Mouse (Mus musculus): ENCODE measurements at regions not wholly inside any gene's neighbourhood (a gene's known extent, or its start where the extent isn't known, plus 50 kb on each side); places are given as distances from the start of the nearest gene placed in this dataset.

- no peak for TF ChIP-seq GATA1 (IDR thresholded peaks at IDR 0.05; ENCODE audit: low read length)
These were observed 208.7 kb upstream of the Fggy start for GRCm38 (mm10) chr4:95348405-95349123.

DNA sequence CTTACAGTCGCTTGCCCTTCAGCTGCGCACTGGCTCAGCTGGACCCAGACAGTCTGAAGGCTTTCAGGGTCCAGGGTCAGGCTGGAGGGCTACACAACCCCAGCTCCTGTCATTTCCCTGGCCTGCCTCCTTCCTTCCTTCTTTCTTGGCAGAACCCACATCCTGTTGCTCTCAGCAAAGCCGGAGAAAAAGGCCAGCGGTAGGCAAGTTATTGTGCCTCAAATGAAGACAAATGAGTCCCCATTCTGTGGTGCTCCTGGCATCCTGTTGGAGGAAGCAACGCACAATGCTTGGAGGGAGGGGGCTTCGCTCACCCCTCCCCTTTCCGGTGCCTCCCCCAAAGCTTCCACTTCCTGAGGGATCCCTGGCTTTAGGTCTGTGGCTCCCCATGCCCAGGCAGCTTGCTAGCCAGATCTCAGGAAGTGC is 203.4 kb upstream of the Fggy start:
- no peak for TF ChIP-seq GATA1 (IDR thresholded peaks at IDR 0.05; ENCODE audit: low read length)

- no peak for TF ChIP-seq GATA1 (IDR thresholded peaks at IDR 0.05; ENCODE audit: low read length)
These were observed 198.6 kb upstream of the Fggy start for GRCm38 (mm10) chr4:95358674-95359073.

GRCm38 (mm10) chr4:95360336-95360967 is 196.9 kb upstream of the Fggy start:
- no peak for TF ChIP-seq GATA1 (IDR thresholded peaks at IDR 0.05; ENCODE audit: low read length)

GRCm38 (mm10) chr4:95364376-95365082 is 192.8 kb upstream of the Fggy start:
- TF ChIP-seq GATA1 (IDR thresholded peaks at IDR 0.05; ENCODE audit: low read length): no peak

- TF ChIP-seq GATA1 (IDR thresholded peaks at IDR 0.05; ENCODE audit: low read length): no peak
These were observed 180.9 kb upstream of the Fggy start for GRCm38 (mm10) chr4:95376386-95376785.

DNA sequence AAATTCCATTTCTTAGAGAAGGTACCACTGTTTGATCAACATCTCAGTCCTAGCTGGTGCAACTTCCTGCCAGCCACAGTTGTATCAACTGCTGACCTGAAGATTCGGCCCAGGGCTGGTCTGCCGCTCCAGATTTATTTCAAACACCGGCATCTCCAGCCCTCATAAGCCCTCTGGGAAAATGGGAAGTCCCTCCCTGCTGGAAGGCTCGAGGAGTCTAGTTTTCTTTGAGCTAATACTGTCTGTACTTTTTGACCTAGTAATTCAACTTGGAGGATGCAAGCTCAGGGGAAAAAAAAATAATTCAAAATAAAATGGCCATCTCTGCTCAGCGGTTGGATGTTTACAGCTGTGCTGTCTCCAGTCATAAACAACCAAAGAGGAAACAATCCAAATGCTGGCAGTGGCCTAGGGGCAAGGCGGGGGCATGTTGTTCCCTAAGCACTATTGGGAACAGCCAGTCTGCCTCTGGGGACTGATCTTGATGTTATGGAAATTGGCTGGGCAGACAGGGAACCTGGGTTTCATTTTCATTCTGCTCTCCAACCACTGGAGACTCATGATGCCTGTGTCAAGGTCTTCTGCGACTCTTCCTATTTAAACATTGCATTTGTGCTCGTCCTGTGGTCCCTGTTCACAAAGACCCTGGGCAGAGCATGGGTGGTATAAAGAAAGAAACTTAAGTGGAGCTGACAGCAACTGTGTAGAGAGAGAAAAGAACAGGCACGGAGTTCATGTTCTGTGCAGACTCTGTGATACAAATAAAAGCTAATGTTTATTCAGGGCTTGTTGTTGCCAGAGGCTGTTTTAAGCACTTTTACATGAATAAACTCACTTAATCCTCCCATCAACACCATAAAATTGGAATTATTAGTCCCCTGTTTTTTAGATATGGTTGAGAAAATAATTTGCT is 179.8 kb upstream of the Fggy start:
- no peak for TF ChIP-seq GATA1 (IDR thresholded peaks at IDR 0.05; ENCODE audit: low read length)

- no peak for TF ChIP-seq GATA1 (IDR thresholded peaks at IDR 0.05; ENCODE audit: low read length)
These were observed 178.7 kb upstream of the Fggy start for GRCm38 (mm10) chr4:95378645-95379044.

- no peak for TF ChIP-seq GATA1 (IDR thresholded peaks at IDR 0.05; ENCODE audit: low read length)
These were observed 174.0 kb upstream of the Fggy start for GRCm38 (mm10) chr4:95383216-95383892.

- no peak for TF ChIP-seq GATA1 (IDR thresholded peaks at IDR 0.05; ENCODE audit: low read length)
These were observed 171.8 kb upstream of the Fggy start for GRCm38 (mm10) chr4:95385552-95385951.

DNA sequence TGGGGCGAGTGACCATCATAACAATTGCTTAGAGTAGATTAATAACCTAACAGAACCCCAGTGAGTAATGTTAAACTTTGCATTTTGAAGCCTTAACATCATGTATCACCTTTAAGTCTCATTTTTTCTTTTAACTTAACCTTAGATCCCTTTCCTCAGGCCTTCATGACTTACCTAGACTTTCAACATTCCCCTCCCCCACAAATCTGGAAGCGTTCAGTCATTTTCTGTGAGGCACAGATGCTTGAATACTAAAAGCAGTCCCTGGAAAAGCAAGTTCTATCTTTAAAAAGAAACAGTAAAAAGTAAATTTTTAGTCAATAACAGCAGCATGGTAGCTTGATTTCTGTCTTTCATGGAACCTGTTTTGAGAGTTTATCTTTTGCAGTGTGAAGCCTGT is 171.3 kb upstream of the Fggy start:
- no peak for TF ChIP-seq GATA1 (IDR thresholded peaks at IDR 0.05; ENCODE audit: low read length)

- no peak for TF ChIP-seq GATA1 (IDR thresholded peaks at IDR 0.05; ENCODE audit: low read length)
These were observed 168.8 kb upstream of the Fggy start for GRCm38 (mm10) chr4:95388556-95388955.

DNA sequence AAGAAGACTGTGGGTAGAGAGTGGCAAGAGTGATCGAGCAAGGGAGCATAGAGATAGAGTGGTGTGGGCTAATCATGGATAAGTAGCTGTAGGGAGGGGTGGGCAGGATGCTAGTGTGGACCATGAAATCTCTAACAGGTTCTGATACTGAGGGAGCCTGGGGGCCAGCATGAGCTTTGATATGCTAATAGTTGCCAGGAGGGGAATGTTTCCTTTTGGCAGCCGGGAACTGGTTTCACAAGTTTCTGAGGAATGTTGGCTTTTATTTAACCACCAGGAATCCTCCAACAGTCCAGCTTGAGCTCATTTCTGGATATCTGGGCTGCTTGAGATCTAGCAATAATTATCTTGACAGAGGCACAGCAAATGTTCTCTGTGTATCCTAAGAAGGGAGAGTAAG is 167.7 kb upstream of the Fggy start:
- TF ChIP-seq GATA1 (IDR thresholded peaks at IDR 0.05; ENCODE audit: low read length): no peak

DNA sequence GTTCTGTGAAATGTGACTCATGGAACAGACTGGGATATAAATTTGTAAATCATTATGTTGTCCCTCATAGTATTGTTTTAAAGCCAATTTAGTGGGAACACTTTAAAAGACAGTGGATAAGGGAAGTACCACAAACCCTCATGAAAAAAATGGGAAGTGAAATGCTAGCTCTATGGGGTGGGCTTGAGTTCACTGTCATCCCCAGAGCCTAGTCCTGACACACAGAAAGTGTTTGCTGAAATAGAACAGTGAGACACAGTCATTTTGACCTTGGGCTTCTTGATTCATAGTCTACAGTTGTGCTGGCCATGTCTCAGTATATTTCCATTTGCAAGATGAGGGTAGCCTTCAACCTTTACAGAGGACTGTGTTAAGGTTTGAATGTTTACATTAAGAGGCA is 166.8 kb upstream of the Fggy start:
- TF ChIP-seq GATA1 (IDR thresholded peaks at IDR 0.05; ENCODE audit: low read length): no peak

DNA sequence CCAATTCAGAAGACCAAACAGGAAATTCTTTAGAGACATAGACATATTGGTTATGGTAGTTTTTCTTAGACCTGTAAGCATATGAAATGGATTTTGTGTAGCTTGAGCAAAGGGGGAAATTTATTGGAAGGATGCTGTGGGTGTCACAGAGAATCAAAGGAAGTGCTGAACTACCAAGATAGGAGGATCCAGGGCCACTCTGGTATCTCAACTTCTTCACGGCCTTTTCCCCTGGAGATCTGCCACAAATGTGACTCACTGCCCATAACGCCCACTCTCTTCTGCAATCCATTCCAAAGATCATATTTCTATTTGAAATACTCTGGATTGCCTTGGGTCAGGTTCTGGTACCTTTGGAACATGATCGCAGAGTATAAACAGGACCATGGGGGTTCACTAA is 161.6 kb upstream of the Fggy start:
- TF ChIP-seq GATA1 (IDR thresholded peaks at IDR 0.05; ENCODE audit: low read length): no peak

All from G1E-ER4 (cell line).